Mouse (Mus musculus) liver, adult (tissue): ENCODE results near the gene Slc25a21.

Experiments
- GATA4 ChIP-seq: IDR thresholded peaks from 2 replicates; pipeline ENCODE4 v1.6.1; 2014; ENCODE audit warnings: mild to moderate bottlenecking, low read length; ENCODE audit not compliant: insufficient replicate concordance

The Slc25a21 gene

GRCm38 (mm10) chr12:56698191-56698980 is 498.9 kb downstream of the Slc25a21 start:
- TF ChIP-seq GATA4 = no peak

DNA sequence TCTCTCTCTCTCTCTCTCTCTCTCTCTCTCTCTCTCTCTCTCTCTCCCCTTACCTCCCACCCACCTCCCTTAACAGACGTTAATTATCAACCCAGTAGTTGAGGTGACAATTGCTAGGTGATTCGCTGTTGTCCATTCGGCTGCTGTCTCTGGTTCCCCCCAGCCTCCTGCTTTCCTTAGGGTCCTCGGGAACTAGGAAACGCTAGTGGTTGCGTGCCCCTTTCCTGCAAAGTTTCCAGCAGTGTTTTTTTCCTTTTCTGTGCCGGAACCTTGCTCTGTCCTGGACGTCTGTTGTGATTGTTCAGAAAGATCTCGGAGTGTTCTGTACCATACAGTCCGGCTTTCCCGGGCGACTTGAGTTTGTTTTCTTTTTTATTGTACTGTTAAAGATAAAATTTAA is 499.5 kb downstream of the Slc25a21 start:
- TF ChIP-seq GATA4 = no peak

- TF ChIP-seq GATA4 = no peak
Measured at GRCm38 (mm10) chr12:56697011-56697740, 500.1 kb downstream of the Slc25a21 start.

GRCm38 (mm10) chr12:56696174-56697010 is 500.9 kb downstream of the Slc25a21 start:
- TF ChIP-seq GATA4 = no peak

DNA sequence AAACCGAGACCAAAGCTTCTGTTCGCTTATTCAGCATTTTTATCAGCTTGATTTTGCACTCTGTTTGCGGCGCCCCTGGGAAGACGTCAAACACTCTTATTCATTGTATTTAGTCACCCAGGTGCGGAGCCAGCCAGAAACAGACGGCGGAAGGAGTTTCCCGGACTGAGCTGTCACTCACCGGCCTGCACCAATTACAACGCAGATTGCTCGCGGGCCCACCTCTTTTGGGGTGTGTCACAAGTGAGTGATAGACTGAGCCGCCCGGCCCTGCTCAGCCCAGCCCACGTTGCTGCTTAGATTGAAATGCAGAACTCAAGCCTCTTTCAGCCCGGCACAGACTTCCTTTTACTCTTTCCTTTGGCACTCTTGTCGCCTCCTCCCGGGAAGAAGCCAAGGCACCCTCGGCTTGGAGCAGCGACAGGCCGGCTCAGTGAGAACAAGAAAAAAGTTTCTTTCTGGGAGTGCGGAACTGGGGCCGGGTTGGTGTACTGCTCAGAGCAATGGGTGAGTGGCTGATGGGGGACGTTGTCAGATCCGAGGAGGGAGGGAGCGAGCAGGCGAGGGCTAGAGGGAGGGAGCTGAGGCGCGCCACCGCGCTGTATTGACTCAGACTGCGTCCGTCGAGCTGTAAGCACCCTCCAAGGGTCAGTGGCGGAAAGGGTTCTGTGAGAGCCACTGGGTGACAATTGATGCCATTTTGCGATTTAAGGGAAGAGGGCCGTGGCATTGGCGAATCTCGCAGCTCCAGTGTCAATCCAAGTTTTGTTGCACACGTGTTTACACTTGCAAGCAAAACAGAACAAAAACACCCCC is 501.7 kb downstream of the Slc25a21 start:
- no peak for TF ChIP-seq GATA4

DNA sequence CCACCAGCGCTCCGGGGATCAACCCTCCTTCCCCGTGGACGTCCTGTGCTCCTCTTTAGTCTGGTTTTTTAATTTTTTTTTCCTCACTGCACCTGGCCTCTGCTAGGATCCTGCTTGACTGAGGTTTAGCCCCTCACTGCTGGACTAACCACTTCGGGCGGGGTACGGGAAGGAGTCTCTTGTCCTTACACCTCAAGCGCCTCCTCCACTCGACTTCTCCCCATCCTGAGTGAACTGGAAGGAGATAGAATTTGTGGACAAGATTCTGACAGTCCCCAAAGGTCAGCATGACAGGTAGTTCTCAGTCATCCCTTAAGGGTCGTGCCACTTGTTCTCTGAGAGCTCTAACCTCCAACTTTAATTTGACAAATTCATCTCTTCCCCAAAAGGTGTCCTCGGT is 502.3 kb downstream of the Slc25a21 start:
- TF ChIP-seq GATA4 = no peak

DNA sequence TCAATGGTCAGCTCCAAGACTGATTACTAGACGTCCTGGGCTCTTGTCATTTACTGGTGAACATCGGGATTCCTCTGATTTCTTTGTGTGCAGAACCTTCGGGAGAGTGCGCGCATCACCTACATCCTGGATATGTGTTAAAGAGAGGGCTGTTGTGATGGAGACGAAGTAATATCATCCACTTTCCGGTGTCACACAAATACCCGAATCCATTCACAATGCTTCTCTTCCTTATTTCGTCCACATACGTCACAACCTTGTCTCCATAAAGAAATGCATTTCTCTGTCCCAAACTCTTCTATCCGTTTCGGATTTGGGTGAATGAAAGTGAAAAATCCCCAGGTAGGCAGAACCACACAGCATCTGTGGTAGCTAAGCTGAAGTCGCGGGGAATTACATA is 502.9 kb downstream of the Slc25a21 start:
- no peak for TF ChIP-seq GATA4

DNA sequence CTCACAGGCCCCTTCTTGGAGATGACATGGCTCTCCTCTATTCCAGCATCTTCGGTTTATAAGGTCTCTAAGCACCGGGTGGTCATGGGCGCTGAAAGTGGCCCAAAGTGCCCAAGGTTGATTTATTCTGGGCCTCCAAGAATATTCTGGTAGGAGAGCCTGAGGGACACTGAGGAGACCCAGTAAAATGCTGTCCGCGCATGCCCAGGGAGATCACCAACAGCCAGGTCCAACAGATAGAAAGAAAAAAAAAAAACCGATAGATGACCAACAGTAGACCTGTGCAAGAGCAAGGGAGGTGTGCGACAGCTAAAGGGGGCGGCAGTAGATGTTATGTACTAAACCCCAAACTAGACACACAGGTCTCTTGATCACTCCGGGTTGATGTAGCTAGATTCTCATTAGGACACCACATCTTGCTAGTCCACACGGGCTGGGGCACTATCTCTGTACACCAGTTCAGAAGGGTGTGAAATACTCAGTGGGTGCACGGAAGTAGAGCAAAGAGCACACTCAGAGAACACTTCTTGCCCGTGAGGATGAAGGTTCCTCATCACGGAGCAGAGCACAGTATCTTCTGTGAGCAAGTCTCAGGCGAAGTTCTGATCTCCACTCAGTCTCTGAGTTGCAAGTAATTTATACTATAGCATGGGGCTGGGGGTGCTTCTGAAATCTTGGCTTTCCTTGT is 503.7 kb downstream of the Slc25a21 start:
- no peak for TF ChIP-seq GATA4

GRCm38 (mm10) chr12:56692536-56692935 is 504.7 kb downstream of the Slc25a21 start:
- no peak for TF ChIP-seq GATA4

DNA sequence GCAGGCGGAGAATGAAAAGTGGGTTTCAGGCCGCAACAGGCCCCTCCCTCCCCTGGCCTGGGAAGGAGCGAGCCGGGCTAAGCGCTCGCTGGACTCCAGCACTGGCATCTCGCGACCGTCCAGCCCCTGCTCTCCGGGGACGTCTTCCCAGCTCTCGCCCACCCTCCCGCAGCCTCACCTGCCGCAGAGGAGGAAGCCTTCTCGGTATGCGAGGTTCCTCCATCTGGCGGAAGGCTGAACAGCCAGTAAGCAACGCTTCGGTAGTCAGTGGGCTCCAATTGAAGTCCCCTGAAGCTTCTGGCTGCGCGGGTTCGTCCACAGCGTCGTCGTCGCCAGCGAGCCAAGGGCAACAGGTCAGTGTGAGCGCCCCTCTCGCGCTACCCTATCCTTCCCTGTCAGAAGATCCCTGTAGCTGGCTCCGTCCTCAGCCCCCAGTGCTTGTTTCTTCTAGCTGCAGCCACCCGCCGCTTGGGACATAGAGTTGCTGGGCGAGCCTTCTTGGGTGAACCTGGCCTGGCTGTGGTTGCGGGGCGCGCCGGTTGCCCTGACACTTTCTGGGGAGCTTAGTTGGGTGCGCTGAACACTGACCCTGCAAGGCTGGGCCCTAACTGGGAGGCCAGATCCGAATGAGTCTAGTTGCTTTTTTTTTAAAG is 505.7 kb downstream of the Slc25a21 start, which contains the start of gene Pax9:
Gene Pax9 (plus strand): TSS at position 341 of the 653 bp plus-strand sequence.
- TF ChIP-seq GATA4 = no peak

GRCm38 (mm10) chr12:56691001-56691400 is 506.3 kb downstream of the Slc25a21 start:
- no peak for TF ChIP-seq GATA4

GRCm38 (mm10) chr12:56690366-56690765 is 506.9 kb downstream of the Slc25a21 start:
- no peak for TF ChIP-seq GATA4

DNA sequence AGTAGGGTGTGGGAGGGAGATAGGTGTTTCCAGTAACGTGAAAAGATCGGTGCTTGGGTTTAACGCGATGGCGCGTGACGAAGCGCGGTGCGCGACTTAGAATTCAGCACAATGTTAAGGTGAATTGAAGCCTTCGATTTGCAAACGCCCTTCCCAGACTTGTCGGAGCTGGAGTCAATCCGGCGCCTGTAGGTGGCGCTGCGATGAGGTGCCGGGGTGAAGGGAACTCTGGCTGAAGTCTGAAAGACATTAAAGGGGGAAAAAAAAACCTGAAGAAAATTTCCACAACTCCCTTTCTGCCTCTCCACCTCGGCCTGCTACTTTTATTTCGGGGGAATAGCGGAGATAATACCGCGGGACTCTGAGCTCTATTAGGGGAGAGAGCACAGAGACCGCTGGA is 507.5 kb downstream of the Slc25a21 start:
- no peak for TF ChIP-seq GATA4

DNA sequence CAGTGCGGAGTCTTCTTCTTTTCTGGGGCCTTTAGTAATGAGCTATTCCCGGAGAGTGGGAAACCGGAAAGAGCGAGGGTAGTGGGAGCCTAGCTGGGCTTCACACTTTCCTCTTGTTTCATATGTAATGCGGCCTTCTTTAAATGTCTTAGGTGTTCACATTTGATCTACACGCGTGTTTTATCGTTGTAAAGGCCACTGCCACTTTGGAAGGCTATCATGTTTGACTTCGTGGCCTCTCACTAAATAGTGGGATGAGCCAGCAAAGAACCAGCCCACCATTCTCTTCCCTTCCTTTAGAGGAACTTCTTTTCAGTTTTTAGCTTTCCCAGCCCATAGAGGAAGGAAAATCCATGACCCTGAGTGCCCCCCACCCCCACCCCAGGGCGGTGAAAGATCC is 507.9 kb downstream of the Slc25a21 start:
- no peak for TF ChIP-seq GATA4
